In genomic region chr1:125482459-125483287, GRCm38 (mm10) we compare ENCODE assay signal across 8 mouse cellular contexts. TPM values are rescaled to one million over a fixed set of nuclear protein-coding genes. Genes with fewer than 3 reads are reported as not detected.
DNase-seq lines count a peak whose midpoint lies in the region; ATAC-seq and TF ChIP-seq lines count a peak whose summit lies in the region.

No protein-coding gene starts in this region.

- TF ChIP-seq EP300 in heart, postnatal 0 days (IDR thresholded peaks at IDR 0.05; ENCODE audit: low read depth), result no peak

- H3K27me3 ChIP-seq in heart, postnatal 0 days (ENCODE audit: control insufficient read depth, insufficient read depth, low read length), result no peaks in the 10 kb centered on the region
- H3K27me3 ChIP-seq in kidney, adult 2 months (replicated peaks; ENCODE audit: control insufficient read depth, insufficient read depth, low read length), result no peaks in the 10 kb centered on the region
- H3K27me3 ChIP-seq in liver, embryonic 11.5 days (replicated peaks; ENCODE audit: control insufficient read depth, insufficient read depth, low read length), result no peaks in the 10 kb centered on the region

- no peak for DNase-seq in heart, postnatal 0 days (ENCODE audit: low spot score)
- no peak for DNase-seq in heart, postnatal 14 days
- DNase-seq in brain, embryonic 14.5 days (ENCODE audit: low read depth), result peak; percentile 65
- peak; percentile 31 for DNase-seq in kidney, adult 2 months
- no peak for DNase-seq in liver, embryonic 11.5 days (ENCODE audit: low spot score)
- no peak for DNase-seq in gastrocnemius, adult 2 months

- no peak for TF ChIP-seq POLR2A in brain, embryonic 14.5 days (IDR thresholded peaks at IDR 0.05; ENCODE audit: borderline replicate concordance, extremely low read depth, insufficient read depth, insufficient read length, poor library complexity, severe bottlenecking)
- no peak for TF ChIP-seq POLR2A in kidney, adult 2 months (IDR thresholded peaks at IDR 0.05; ENCODE audit: low read depth, low read length)

- H3K36me3 ChIP-seq in heart, postnatal 0 days (replicated peaks; ENCODE audit: control insufficient read depth, insufficient read depth, low read length), result no peaks in the 10 kb centered on the region
- no peaks in the 10 kb centered on the region for H3K36me3 ChIP-seq in kidney, adult 2 months (ENCODE audit: control insufficient read depth, insufficient read depth, low read length)
- H3K36me3 ChIP-seq in liver, embryonic 11.5 days (ENCODE audit: control insufficient read depth, insufficient read depth, low read length), result no peaks in the 10 kb centered on the region

- peak; percentile 55 for ATAC-seq in heart, postnatal 0 days (ENCODE audit: insufficient read depth, low read depth)
- ATAC-seq in liver, embryonic 11.5 days (replicated peaks; ENCODE audit: low FRiP score), result peak; percentile 54
- no peak for ATAC-seq in megakaryocyte-erythroid progenitor cell, adult 5-6 weeks (replicated peaks; ENCODE audit: low FRiP score, low TSS enrichment, poor library complexity, severe bottlenecking)
- no peak for ATAC-seq in erythroblast, adult 5-6 weeks (replicated peaks; ENCODE audit: low FRiP score, poor library complexity, severe bottlenecking)

- no peak for TF ChIP-seq CTCF in heart, postnatal 0 days (IDR thresholded peaks at IDR 0.05; ENCODE audit: low read depth)
- no peak for TF ChIP-seq CTCF in brain, embryonic 14.5 days (IDR thresholded peaks at IDR 0.05; ENCODE audit: borderline replicate concordance, extremely low read depth, insufficient read depth, insufficient read length)
- TF ChIP-seq CTCF in kidney, adult 2 months (conservative IDR thresholded peaks at IDR 0.05; ENCODE audit: insufficient read depth, insufficient read length, low read depth, low read length), result no peak
- TF ChIP-seq CTCF in gastrocnemius, adult 2 months (IDR thresholded peaks at IDR 0.05), result no peak

- H3K27ac ChIP-seq in heart, postnatal 0 days (ENCODE audit: low read depth), result peak overlapping the region; percentile 64
- H3K27ac ChIP-seq in kidney, adult 2 months (ENCODE audit: insufficient read depth, low read depth, low read length), result peak overlapping the region; percentile 76; the same call in 1 of the 2 replicates
- H3K27ac ChIP-seq in liver, embryonic 11.5 days (ENCODE audit: low read depth, low read length), result peak overlapping the region; percentile 25; the same call in 1 of the 2 replicates
- no peak overlapping the region for H3K27ac ChIP-seq in gastrocnemius, adult 2 months

- H3K4me1 ChIP-seq in heart, postnatal 0 days (ENCODE audit: control insufficient read depth, insufficient read depth), result peaks cover 30% of the 10 kb centered on the region
- H3K4me1 ChIP-seq in kidney, adult 2 months (ENCODE audit: control insufficient read depth, insufficient read depth, low read length), result no peaks in the 10 kb centered on the region
- H3K4me1 ChIP-seq in liver, embryonic 11.5 days (replicated peaks; ENCODE audit: control insufficient read depth, insufficient read depth, low read length), result no peaks in the 10 kb centered on the region

- H3K9ac ChIP-seq in heart, postnatal 0 days (replicated peaks; ENCODE audit: low read depth, low read length), result no peak overlapping the region
- no peak overlapping the region for H3K9ac ChIP-seq in liver, embryonic 11.5 days (ENCODE audit: low read depth, low read length)

- no peak overlapping the region for H3K4me2 ChIP-seq in heart, postnatal 0 days (ENCODE audit: low read depth, low read length)
- no peak overlapping the region for H3K4me2 ChIP-seq in liver, embryonic 11.5 days

- intact Hi-C loops in heart, postnatal 14 days (cut with DNase I), result no loop called here
- intact Hi-C loops in gastrocnemius, adult 2 months (cut with DNase I), result no loop called here

- WGBS in heart, postnatal 0 days, result 63% methylated on average over 10 of the region's 10 CpGs
- 45% methylated on average over 10 of the region's 10 CpGs for WGBS in kidney, adult 2 months
- 70% methylated on average over 10 of the region's 10 CpGs for WGBS in liver, embryonic 11.5 days

- no peaks in the 10 kb centered on the region for H3K9me3 ChIP-seq in heart, postnatal 0 days (replicated peaks; ENCODE audit: control insufficient read depth, low read length)
- H3K9me3 ChIP-seq in liver, embryonic 11.5 days (ENCODE audit: control insufficient read depth, low read length), result no peaks in the 10 kb centered on the region

- H3K4me3 ChIP-seq in heart, postnatal 0 days (ENCODE audit: low read depth, low read length), result no peak overlapping the region
- H3K4me3 ChIP-seq in kidney, adult 2 months (ENCODE audit: insufficient read depth, low read depth, low read length), result no peak overlapping the region
- H3K4me3 ChIP-seq in liver, embryonic 11.5 days (ENCODE audit: low read depth, low read length), result no peak overlapping the region
- H3K4me3 ChIP-seq in gastrocnemius, adult 2 months, result no peak overlapping the region

RNA-seq across cellular contexts. Expression of gene Actr3, which starts 47.1 kb away (rescaled TPM):
- 193 and 208 TPM in 2 replicates for total RNA-seq in heart, postnatal 0 days (2014; rRNA removed; ENCODE audit: low replicate concordance)
- polyA plus RNA-seq in heart, postnatal 0 days (2015; fragmentation: Nextera tagmentation; extraction: Ambion mirVana), result 242 and 287 TPM in 2 replicates
- 100 to 1,000 TPM; 150 to 185 TPM for total RNA-seq in heart, postnatal 14 days (2021)
- polyA plus RNA-seq in brain, embryonic 14.5 days (2012; rRNA removed), result 89.6 and 133 TPM in 2 replicates
- polyA plus RNA-seq in kidney, adult 2 months (2012; rRNA removed), result 38.6 and 55.6 TPM in 2 replicates
- 245 and 281 TPM in 2 replicates for polyA plus RNA-seq in liver, embryonic 11.5 days (2014; fragmentation: Nextera tagmentation; extraction: Ambion mirVana)
- total RNA-seq in megakaryocyte-erythroid progenitor cell, adult 5-6 weeks (2014; fragmentation: Nextera tagmentation), result 137 and 149 TPM in 2 replicates
- 314 and 445 TPM in 2 replicates for total RNA-seq in megakaryocyte-erythroid progenitor cell, adult 5-6 weeks (2017)
- 10 to 100 TPM; 35.6 to 45.1 TPM for total RNA-seq in gastrocnemius, adult 2 months (2021)
- 203 and 242 TPM in 2 replicates for total RNA-seq in erythroblast, adult 5-6 weeks (2015; ENCODE audit: low replicate concordance)
- 316 and 347 TPM in 2 replicates for total RNA-seq in erythroblast, adult 5-6 weeks (2017; ENCODE audit: low replicate concordance)

Comparison
In these comparisons a context has a peak if more than half of its experiments do, and no peak if none do; other contexts are left out.
1. ATAC-seq: peak in heart, postnatal 0 days (single experiment) and liver, embryonic 11.5 days (single experiment); none in megakaryocyte-erythroid progenitor cell, adult 5-6 weeks (single experiment) and erythroblast, adult 5-6 weeks (single experiment).
2. DNase-seq: peak in brain, embryonic 14.5 days (single experiment) and kidney, adult 2 months (single experiment); none in heart, postnatal 0 days (single experiment), heart, postnatal 14 days (0 of 2), liver, embryonic 11.5 days (single experiment) and gastrocnemius, adult 2 months (single experiment).